Mouse (Mus musculus): Measurements from ENCODE around the gene Znhit6. TPM values are rescaled to one million over a fixed set of nuclear protein-coding genes. Genes with fewer than 3 reads are reported as not detected.

Znhit6 gene
- polyA plus RNA-seq, 1 experiment from 2014 or later, result 32.9 TPM

- Histone ChIP-seq H3K36me3 (ENCODE audit: control insufficient read depth, insufficient read depth, low read length) (no peaks in the 10 kb centered on the region), H3K9me3 (ENCODE audit: control insufficient read depth, low read length) (no peaks in the 10 kb centered on the region), H3K4me2 (ENCODE audit: low read length) (no peak overlapping the region), H3K4me3 (replicated peaks; ENCODE audit: low read depth, low read length) (no peak overlapping the region), H3K4me1 (ENCODE audit: control insufficient read depth, insufficient read depth, low read length) (0 out of 2 replicates have a peak, but pooled peaks cover 4% of the 10 kb centered on the region), H3K27me3 (ENCODE audit: control insufficient read depth, insufficient read depth, low read length) (no peaks in the 10 kb centered on the region), H3K9ac (replicated peaks; ENCODE audit: low read length) (no peak overlapping the region), H3K27ac (replicated peaks; ENCODE audit: low read depth, low read length) (no peak overlapping the region)
- DNase-seq (peak; percentile 57), ATAC-seq (ENCODE audit: low FRiP score, low TSS enrichment) (no peak)
- WGBS, result 83% methylated on average over 3 of the region's 3 CpGs
Observed at GRCm38 (mm10) chr3:145627830-145628229, 51.8 kb downstream of the Znhit6 start.

- H3K4me3 ChIP-seq (replicated peaks; ENCODE audit: low read depth, low read length), result no peak overlapping the region
- no peaks in the 10 kb centered on the region for H3K27me3 ChIP-seq (ENCODE audit: control insufficient read depth, insufficient read depth, low read length)
- ATAC-seq (ENCODE audit: low FRiP score, low TSS enrichment) (no peak), DNase-seq (peak; percentile 47)
- no peaks in the 10 kb centered on the region for H3K9me3 ChIP-seq (ENCODE audit: control insufficient read depth, low read length)
- H3K4me1 ChIP-seq (ENCODE audit: control insufficient read depth, insufficient read depth, low read length), result 0 out of 2 replicates have a peak, but pooled peaks cover 4% of the 10 kb centered on the region
- H3K36me3 ChIP-seq (ENCODE audit: control insufficient read depth, insufficient read depth, low read length), result no peaks in the 10 kb centered on the region
- no peak overlapping the region for H3K9ac ChIP-seq (replicated peaks; ENCODE audit: low read length)
- no peak overlapping the region for H3K4me2 ChIP-seq (ENCODE audit: low read length)
- H3K27ac ChIP-seq (replicated peaks; ENCODE audit: low read depth, low read length), result no peak overlapping the region
- 57% methylated on average over 5 of the region's 5 CpGs for WGBS
Observed at GRCm38 (mm10) chr3:145628643-145629042, 52.6 kb downstream of the Znhit6 start.

GRCm38 (mm10) chr3:145632888-145633287 is 56.9 kb downstream of the Znhit6 start:
- Histone ChIP-seq H3K27me3 (ENCODE audit: control insufficient read depth, insufficient read depth, low read length) (no peaks in the 10 kb centered on the region), H3K4me1 (ENCODE audit: control insufficient read depth, insufficient read depth, low read length) (0 out of 2 replicates have a peak, but pooled peaks cover 4% of the 10 kb centered on the region), H3K9ac (replicated peaks; ENCODE audit: low read length) (no peak overlapping the region), H3K9me3 (ENCODE audit: control insufficient read depth, low read length) (no peaks in the 10 kb centered on the region), H3K27ac (replicated peaks; ENCODE audit: low read depth, low read length) (no peak overlapping the region), H3K4me2 (ENCODE audit: low read length) (no peak overlapping the region), H3K36me3 (ENCODE audit: control insufficient read depth, insufficient read depth, low read length) (no peaks in the 10 kb centered on the region), H3K4me3 (replicated peaks; ENCODE audit: low read depth, low read length) (no peak overlapping the region)
- no peak for DNase-seq
- no peak for ATAC-seq (ENCODE audit: low FRiP score, low TSS enrichment)
- WGBS, result 17% methylated on average over 6 of the region's 6 CpGs

GRCm38 (mm10) chr3:145634002-145634710 is 58.2 kb downstream of the Znhit6 start:
- Histone ChIP-seq H3K4me3 (replicated peaks; ENCODE audit: low read depth, low read length) (no peak overlapping the region), H3K9me3 (ENCODE audit: control insufficient read depth, low read length) (no peaks in the 10 kb centered on the region), H3K9ac (replicated peaks; ENCODE audit: low read length) (no peak overlapping the region), H3K27ac (replicated peaks; ENCODE audit: low read depth, low read length) (no peak overlapping the region), H3K36me3 (ENCODE audit: control insufficient read depth, insufficient read depth, low read length) (no peaks in the 10 kb centered on the region), H3K4me1 (ENCODE audit: control insufficient read depth, insufficient read depth, low read length) (no peaks in the 10 kb centered on the region), H3K27me3 (ENCODE audit: control insufficient read depth, insufficient read depth, low read length) (no peaks in the 10 kb centered on the region), H3K4me2 (ENCODE audit: low read length) (no peak overlapping the region)
- no peak for DNase-seq
- WGBS, result 79% methylated on average over 14 of the region's 14 CpGs
- no peak for ATAC-seq (ENCODE audit: low FRiP score, low TSS enrichment)

- H3K27ac ChIP-seq (replicated peaks; ENCODE audit: low read depth, low read length), result peak overlapping the region; percentile 55; the same call in 1 of the 2 replicates
- WGBS, result 49% methylated on average over 4 of the region's 4 CpGs
Observed at GRCm38 (mm10) chr3:145640170-145640569, 64.2 kb downstream of the Znhit6 start.

GRCm38 (mm10) chr3:145640583-145640982 is 64.6 kb downstream of the Znhit6 start:
- Histone ChIP-seq H3K4me1 (ENCODE audit: control insufficient read depth, insufficient read depth, low read length) (peaks cover 10% of the 10 kb centered on the region; the same call in 1 of the 2 replicates), H3K4me3 (replicated peaks; ENCODE audit: low read depth, low read length) (no peak overlapping the region), H3K4me2 (ENCODE audit: low read length) (no peak overlapping the region), H3K36me3 (ENCODE audit: control insufficient read depth, insufficient read depth, low read length) (no peaks in the 10 kb centered on the region), H3K27me3 (ENCODE audit: control insufficient read depth, insufficient read depth, low read length) (no peaks in the 10 kb centered on the region), H3K27ac (replicated peaks; ENCODE audit: low read depth, low read length) (no peak overlapping the region), H3K9me3 (ENCODE audit: control insufficient read depth, low read length) (no peaks in the 10 kb centered on the region), H3K9ac (replicated peaks; ENCODE audit: low read length) (no peak overlapping the region)
- WGBS, result 52% methylated on average over 4 of the region's 4 CpGs
- DNase-seq (no peak), ATAC-seq (ENCODE audit: low FRiP score, low TSS enrichment) (0 out of 2 replicates have a peak, but pooled peaks have one; percentile 14)

More at GRCm38 (mm10) chr3:145640170-145640569, 64.2 kb downstream of the Znhit6 start:
- Histone ChIP-seq H3K9ac (replicated peaks; ENCODE audit: low read length) (no peak overlapping the region), H3K4me1 (ENCODE audit: control insufficient read depth, insufficient read depth, low read length) (peaks cover 10% of the 10 kb centered on the region; the same call in 1 of the 2 replicates), H3K9me3 (ENCODE audit: control insufficient read depth, low read length) (no peaks in the 10 kb centered on the region), H3K4me2 (ENCODE audit: low read length) (no peak overlapping the region), H3K36me3 (ENCODE audit: control insufficient read depth, insufficient read depth, low read length) (no peaks in the 10 kb centered on the region), H3K27me3 (ENCODE audit: control insufficient read depth, insufficient read depth, low read length) (no peaks in the 10 kb centered on the region), H3K4me3 (replicated peaks; ENCODE audit: low read depth, low read length) (no peak overlapping the region)
- ATAC-seq (ENCODE audit: low FRiP score, low TSS enrichment) (peak; percentile 70), DNase-seq (peak; percentile 32)

- ATAC-seq (ENCODE audit: low FRiP score, low TSS enrichment) (no peak), DNase-seq (no peak)
- H3K4me3 ChIP-seq (replicated peaks; ENCODE audit: low read depth, low read length), result no peak overlapping the region
- no peak overlapping the region for H3K27ac ChIP-seq (replicated peaks; ENCODE audit: low read depth, low read length)
- H3K9ac ChIP-seq (replicated peaks; ENCODE audit: low read length), result no peak overlapping the region
- peaks cover 10% of the 10 kb centered on the region; the same call in 1 of the 2 replicates for H3K4me1 ChIP-seq (ENCODE audit: control insufficient read depth, insufficient read depth, low read length)
- 80% methylated on average over 5 of the region's 5 CpGs for WGBS
- no peak overlapping the region for H3K4me2 ChIP-seq (ENCODE audit: low read length)
- no peaks in the 10 kb centered on the region for H3K36me3 ChIP-seq (ENCODE audit: control insufficient read depth, insufficient read depth, low read length)
- no peaks in the 10 kb centered on the region for H3K27me3 ChIP-seq (ENCODE audit: control insufficient read depth, insufficient read depth, low read length)
- H3K9me3 ChIP-seq (ENCODE audit: control insufficient read depth, low read length), result no peaks in the 10 kb centered on the region
Observed at GRCm38 (mm10) chr3:145641036-145641685, 65.2 kb downstream of the Znhit6 start.

GRCm38 (mm10) chr3:145641878-145642277 is 65.9 kb downstream of the Znhit6 start:
- Histone ChIP-seq H3K27me3 (ENCODE audit: control insufficient read depth, insufficient read depth, low read length) (no peaks in the 10 kb centered on the region), H3K27ac (replicated peaks; ENCODE audit: low read depth, low read length) (no peak overlapping the region), H3K4me1 (ENCODE audit: control insufficient read depth, insufficient read depth, low read length) (peaks cover 10% of the 10 kb centered on the region; the same call in 1 of the 2 replicates), H3K36me3 (ENCODE audit: control insufficient read depth, insufficient read depth, low read length) (no peaks in the 10 kb centered on the region), H3K9me3 (ENCODE audit: control insufficient read depth, low read length) (no peaks in the 10 kb centered on the region), H3K4me2 (ENCODE audit: low read length) (no peak overlapping the region), H3K9ac (replicated peaks; ENCODE audit: low read length) (no peak overlapping the region), H3K4me3 (replicated peaks; ENCODE audit: low read depth, low read length) (no peak overlapping the region)
- WGBS, result 77% methylated on average over 3 of the region's 3 CpGs
- DNase-seq (no peak), ATAC-seq (ENCODE audit: low FRiP score, low TSS enrichment) (no peak)
